Mouse (Mus musculus) CD8-positive naive resting alpha-beta T cell, adult 2 months (primary cell): ENCODE results near the gene Cnot8.

Experiments used
- DNase-seq, 2 experiments: peaks; one replicate each; pipeline ENCODE4 v3.0.0; 2022; ENCODE audit warnings: low read depth in 2 of 2, low spot score in 2 of 2

Cnot8 gene

DNA sequence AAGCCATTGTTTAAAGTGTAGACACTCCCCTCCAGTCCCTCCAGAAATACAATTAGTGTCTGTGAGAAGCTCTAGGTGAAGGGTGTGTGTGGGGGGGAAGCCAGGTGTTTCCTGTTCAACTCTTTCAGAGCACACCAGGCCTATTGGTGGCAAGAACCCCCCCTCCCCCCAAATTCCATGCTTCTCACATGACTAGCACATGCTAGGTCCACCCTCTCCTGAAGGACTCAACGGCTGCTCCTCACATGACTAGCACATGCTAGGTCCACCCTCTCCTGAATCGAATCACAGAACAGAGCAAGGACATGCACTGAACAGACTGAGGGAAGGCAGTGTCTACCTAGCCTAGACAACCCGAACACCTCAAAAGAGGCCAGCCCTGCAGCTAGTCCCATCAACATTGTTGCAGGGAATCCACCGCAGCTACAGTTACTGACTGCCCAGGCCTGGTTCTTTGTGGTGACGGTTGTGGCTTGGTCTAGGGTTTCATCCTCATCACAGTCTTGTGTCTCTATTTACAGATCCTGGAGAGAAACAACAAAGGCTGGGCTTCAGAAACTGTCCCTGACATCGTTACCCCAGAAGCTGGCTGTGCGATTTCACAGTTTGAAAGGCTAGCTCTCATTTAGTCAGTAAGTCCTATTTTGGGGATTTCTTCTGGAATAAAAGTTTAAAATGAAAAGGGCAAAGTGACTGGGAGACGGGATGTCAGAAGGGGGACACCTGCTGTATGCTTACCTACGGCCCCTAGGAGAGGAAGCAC is 1.2 kb upstream of the Cnot8 start:
- DNase-seq, result peak; percentile 10 to 27

DNA sequence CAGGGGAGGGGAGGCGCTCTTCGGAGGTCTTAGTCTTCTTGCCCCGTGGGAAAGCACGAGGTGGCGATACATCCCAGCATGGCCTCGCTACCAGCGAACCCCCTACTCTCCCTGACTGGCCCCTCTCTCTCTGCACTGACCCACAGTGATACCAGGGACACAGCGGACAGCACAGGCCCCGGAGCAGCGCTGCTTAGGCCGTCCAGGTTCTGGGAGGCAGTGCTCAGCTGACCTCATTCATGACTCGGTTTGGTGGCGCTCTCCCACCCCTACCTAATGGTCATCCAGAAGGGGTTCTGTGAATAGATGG is 654 bp upstream of the Cnot8 start:
- no peak for DNase-seq

DNA sequence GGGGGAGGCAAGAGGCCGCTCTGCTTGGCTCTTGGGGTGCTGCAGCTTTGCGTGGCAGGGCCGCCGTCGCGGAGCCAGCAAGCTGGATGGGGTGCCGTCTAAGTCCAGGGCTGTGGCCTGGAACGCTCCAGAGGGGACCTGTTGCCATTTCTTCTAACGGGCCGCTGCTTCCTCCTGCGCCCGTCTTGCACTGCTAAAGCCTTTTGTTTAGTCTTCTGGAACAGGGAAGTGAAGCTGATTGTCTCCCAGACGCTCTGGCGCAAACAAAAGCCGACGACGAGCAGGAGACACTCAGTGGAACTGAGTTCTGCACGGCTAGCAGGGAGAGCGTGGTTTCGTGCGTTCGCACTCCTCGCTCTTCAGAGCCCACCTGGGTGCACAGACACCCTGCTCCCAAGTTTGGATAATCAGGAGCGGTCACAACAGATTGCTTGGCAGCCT is 418 bp downstream of the Cnot8 start:
- DNase-seq, result no peak

DNA sequence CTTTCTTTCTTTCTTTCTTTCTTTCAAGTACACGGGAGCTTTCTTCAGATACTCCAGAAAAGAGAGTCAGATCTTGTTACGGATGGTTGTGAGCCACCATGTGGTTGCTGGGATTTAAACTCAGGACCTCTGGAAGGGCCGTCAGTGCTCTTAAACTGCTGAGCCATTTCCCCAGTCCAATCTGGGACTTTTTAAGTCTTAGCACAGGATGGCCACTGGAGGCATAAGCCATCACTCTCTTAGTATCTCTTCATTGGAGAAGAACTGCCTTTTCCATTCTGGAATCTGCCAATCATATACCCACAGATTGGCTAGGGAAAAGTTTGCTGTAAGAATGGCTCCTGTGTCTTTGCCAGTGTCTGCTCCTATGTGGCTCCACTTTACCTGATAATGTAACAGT is 3.1 kb downstream of the Cnot8 start:
- DNase-seq, result no peak

DNA sequence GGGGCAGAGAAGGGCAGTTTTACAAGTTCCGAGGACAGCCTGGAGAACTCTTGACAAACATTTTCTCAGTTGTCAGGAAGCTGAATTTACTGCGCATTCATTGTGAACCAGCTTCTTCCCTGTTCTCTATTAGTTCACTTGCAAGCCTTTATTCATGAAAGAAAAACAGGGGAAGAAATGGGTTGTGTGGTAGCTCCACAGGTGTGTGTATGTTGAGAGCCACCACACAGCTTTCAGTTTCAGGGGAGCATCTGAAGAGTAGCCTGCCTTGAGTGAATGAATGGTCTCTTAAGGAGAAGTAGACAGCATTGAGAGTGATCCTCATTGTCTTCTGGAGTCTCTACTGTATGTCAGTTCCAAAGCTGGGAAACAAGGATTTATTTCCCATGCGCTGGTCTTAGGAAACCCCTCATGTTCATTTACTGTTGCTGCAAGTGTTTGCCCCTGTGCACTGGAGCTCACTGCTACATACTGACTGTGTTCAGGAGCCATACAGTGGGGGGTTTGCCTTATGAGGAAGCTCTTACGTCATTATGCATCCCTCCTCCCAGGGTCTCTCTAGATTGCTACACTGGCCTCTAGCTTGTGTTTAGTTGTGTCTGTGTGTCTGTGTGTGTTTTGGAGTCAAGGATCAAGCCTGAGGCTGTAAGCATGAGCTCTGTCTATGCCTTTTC is 3.8 kb downstream of the Cnot8 start:
- DNase-seq, result no peak

- no peak for DNase-seq
Measured at GRCm38 (mm10) chr11:58116560-58116959, 12.6 kb downstream of the Cnot8 start.

- no peak for DNase-seq
Measured at GRCm38 (mm10) chr11:58117044-58117652, 13.2 kb downstream of the Cnot8 start.

DNA sequence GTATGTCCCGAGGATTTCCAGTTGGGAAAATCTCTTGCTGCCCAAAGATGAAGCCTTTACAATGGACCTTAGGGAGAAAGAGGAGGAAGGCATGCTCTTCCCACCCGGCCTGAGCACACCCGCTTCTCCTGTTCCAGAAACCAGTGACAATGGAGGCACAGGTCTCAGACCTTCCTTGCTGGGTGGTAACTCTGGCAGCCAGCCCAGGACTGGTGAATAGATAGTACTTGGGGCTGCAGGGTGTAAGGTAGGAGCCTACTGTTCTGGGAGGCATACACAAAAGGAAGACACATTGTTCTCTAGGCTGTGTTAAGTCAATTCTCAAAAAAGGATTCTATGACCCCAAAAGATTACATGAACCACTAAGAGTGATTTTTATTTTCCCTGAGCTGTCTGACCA is 16.7 kb downstream of the Cnot8 start:
- no peak for DNase-seq

DNA sequence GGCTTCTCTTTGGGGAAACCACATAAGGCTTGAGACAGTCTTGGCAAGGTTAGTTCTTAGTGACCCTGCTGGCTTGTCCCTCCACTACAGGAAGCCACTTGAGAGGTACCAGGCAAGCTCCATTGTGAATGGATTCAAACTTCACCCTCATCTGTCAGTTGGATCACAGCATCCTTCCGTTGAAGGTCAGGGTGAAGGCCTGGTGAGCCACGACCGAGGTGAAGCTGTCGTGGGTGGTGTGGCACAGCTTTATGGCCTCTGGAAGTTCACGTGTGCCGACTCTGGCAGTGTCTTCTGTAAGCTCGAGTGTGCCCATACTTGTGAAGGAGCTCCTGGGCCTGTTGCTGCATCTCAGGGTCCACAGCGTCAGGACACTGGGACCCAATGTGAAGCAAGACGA is 17.4 kb downstream of the Cnot8 start:
- no peak for DNase-seq

- DNase-seq, result no peak
Measured at GRCm38 (mm10) chr11:58123711-58124110, 19.8 kb downstream of the Cnot8 start.

DNA sequence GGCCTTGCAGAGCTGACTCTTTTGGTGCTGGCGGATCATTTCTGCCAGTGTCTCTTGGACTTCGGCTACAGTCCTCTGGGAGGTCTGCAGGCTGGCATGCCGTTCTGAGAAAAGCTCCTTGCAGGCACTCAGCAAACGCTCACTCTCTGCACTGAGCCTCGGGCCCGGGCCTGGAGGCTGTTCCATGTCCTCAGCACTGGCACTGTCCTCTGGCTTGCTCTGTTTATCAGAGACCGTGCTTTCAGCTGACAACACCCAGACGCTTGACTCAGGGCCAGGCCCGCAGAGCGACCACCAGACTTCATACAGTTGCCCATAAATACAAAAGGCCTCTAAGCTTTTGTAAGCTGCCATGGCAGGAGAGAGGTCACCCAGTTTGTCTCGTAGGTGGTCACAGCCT is 21.1 kb downstream of the Cnot8 start:
- no peak for DNase-seq

DNA sequence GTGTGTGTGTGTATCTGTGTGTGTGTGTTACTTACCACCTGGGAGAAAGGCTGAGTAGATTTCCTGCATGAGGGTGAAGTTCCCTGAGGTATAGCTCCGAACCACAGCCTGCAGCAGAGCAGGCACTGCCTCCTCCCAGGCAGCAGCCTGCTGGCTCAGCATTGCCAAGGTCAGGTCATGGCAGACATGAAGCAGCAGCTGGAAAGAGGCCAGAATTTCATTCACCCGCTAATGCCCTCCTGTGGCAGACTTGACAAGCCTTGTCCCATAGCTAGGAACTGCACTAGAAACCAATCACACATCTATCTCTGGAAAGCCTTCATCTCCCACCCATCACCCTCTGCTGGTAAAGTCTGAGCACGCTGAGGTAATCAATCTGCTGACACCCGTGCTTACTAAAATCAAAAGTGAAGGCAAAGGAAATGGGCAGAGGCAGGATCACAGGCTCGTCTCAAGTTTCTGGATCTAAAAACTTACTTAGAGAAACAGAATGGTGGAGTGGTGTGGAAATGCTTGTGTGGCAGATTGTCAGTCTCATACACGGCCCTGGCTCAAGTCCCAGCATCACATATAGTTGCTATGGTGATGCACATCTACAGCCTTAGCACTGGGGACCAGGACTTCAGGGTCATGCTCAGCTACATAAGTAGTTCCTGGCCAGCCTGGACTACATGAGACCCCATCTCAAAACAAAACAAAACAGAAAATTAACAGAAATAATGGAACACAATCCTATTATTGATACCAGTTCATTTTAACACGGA is 22.6 kb downstream of the Cnot8 start:
- no peak for DNase-seq

DNA sequence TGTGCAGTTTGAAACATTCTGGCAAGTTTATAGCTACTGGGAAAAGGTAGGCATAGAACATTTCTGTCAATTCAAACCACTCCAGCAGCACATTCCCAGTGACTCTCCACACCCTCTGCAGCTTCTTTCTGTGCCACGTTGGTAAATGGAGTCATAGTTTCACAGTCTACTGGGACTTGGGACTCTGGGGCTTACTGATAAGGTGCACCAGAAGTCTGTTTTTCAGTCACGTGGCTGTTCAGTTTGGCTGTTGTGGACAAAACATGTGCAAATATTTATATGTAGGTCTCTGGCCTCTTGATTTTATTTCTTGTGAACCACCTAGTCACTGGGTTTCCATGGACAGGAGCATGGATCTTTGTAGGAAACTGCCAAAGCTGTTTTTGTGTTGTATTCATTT is 23.6 kb downstream of the Cnot8 start:
- no peak for DNase-seq

- no peak for DNase-seq
Measured at GRCm38 (mm10) chr11:58129302-58129843, 25.4 kb downstream of the Cnot8 start.

GRCm38 (mm10) chr11:58132026-58132425 is 28.1 kb downstream of the Cnot8 start:
- DNase-seq, result peak; percentile 3 to 22

DNA sequence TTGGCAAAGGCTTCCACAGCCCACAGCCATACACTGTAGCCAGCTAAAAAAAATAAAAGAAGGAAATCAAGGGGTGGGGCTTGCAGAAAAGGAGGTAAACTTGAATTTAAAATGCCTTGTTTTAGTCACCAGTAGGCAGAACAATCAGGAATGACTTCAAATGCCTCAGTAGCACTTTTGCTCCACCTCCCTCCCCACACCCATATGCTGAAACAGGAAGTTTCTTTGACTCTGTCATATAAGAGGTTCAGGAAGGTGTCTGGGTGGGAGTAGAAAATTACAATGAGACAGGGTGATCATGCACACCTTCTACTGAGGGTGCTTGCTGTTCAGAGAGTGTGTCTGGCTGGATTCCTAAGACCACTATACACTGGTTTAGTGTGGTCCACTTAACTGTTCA is 30.9 kb downstream of the Cnot8 start:
- DNase-seq, result no peak

DNA sequence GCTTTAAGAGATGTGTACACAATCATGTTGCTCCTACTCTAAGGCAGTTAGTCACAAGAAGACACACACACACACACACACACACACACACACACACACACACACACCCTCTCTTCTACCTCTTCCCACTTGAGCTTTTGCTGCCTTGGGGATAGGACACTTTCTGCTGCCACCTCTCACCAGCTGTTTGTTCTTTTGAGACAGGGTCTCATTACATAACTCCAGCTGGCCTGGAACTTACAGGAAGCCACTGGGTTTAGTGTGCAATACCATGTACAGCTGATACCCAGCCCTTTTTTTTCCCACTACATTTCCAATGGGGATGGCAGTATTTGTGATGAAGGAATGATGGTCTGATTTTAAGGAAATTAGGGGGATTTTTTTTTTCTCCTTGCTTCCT is 31.3 kb downstream of the Cnot8 start:
- no peak for DNase-seq

- no peak for DNase-seq
Measured at GRCm38 (mm10) chr11:58136677-58137076, 32.7 kb downstream of the Cnot8 start.

- DNase-seq, result no peak
Measured at GRCm38 (mm10) chr11:58138821-58139220, 34.9 kb downstream of the Cnot8 start.

DNA sequence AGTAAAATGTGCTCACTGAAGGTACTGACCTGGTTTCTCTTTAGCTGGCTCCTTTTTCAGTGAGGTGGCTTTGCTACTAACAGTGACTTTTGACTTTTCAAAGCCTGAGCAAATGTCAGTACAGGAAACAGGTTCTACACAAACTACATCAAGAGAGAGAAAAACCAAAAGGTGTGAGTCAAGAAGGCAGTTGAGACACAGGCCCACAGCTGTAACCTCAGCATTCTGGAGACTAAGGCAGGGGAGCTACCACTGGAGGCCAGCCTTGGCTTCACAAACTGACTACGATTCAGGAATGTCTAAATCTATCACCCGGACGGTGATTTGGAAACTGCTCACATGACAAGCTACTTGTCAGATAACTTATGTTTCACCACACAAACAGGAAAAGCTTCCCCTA is 35.5 kb downstream of the Cnot8 start:
- DNase-seq, result peak in 1 of 2 experiments; percentile 26

DNA sequence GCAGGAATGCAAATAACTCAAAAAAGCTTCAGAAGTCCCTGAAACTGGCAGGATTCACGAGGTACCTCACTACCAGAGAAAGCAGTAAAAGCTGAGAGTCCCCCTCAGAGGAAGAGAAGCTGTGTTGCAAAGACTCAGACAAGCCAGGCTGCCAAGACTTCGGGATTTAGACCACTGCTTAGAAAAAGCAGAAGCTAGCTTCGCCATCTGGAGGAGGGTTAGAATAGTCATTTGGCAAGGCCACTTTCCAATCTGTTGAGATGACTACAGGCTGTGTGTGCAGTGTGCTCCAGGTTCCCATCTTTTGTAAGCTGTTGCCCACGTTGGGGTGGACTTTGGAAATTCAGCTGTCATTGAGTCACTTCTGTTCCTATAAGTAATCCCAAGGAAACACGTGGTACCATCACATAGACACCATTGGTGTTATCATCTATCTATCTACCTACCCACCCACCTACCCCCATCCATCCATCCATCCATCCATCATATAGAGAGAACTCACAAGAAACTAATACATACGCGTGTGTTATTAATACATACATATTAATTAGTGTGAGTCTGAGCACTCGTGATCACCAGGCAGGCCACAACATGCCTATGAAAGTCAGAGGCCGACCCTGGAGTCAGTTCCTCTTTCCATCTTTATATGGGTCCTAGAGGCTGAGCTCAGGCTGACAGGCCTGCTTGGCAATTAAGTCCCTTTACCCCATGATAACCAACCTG is 39.9 kb downstream of the Cnot8 start:
- DNase-seq, result no peak
